ENCODE assay signal across 9 mouse cellular contexts in the genomic region with DNA sequence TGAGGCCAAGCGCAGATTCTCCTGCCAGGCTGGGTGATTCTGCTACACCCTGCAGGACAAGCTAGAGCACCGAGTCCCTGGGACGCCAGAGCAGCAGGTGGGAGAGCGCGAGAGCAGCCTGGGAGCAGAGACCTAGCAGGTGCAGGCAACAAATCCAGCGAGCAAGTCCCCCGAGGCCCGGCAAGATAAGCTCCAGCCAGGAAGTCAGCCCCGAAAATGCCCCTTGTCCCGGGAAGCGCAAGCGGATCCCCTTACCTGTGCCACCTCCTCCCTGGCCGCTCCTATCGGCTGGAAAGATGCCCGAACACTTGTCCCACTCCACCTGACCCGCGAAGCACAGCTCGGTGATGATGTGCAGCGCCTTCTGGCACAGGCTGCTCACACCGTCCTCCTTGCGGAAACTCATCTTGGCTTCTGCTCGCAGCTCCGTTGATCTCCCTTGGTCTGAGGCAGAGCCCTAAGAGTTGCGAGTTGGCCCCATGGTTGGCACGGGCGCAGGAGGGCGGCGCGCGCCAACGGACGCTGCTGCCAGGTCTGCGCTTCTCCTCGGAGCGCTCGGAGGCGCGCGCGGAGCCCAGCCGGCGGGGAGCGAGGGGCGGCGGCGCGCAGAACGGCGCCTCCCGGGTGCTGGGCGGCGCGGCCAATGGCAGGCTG. TPM values are rescaled to one million over a fixed set of nuclear protein-coding genes. Genes with fewer than 3 reads are reported as not detected.
DNase-seq lines count a peak whose midpoint lies in the region; ATAC-seq and TF ChIP-seq lines count a peak whose summit lies in the region.
"Had no signal": no experiment of that assay in that cellular context is flagged by ENCODE, and none has a peak within 500 bp of the region (broad histone marks: within the 10 kb centered on the region; RNA-seq: fewer than 3 reads in every experiment).

Gene Syt10, minus strand, starts transcription at position 497 of the 654 bp plus-strand sequence.

- H3K36me3 ChIP-seq in forebrain, embryonic 15.5 days = no peaks in the 10 kb centered on the region
- no peaks in the 10 kb centered on the region for H3K36me3 ChIP-seq in hindbrain, embryonic 16.5 days (ENCODE audit: control insufficient read depth, insufficient read depth, low read length)

- WGBS in forebrain, embryonic 15.5 days = under 1% methylated on average over 53 of the region's 53 CpGs
- under 1% methylated on average over 40 of the region's 53 CpGs for WGBS in hindbrain, embryonic 16.5 days
- WGBS in olfactory bulb, adult 2 months = under 1% methylated on average over 53 of the region's 53 CpGs

- TF ChIP-seq POLR2A in olfactory bulb, adult 2 months (IDR thresholded peaks at IDR 0.05; ENCODE audit: insufficient read depth, low read depth, low read length) = no peak

- peak; percentile 93 for ATAC-seq in forebrain, embryonic 15.5 days (replicated peaks)
- peak; percentile 88 for ATAC-seq in hindbrain, embryonic 16.5 days

- DNase-seq in adrenal gland, postnatal 14 days = peak; percentile 20
- no peak for DNase-seq in adrenal gland, postnatal 25 days
- peak; percentile 6 for DNase-seq in c-Kit-positive CD71-negative TER-119-negative erythroid progenitor cells, embryonic 14.5 days (ENCODE audit: low read depth)
- peak; percentile 64 for DNase-seq in left cerebral cortex, postnatal 4 days
- DNase-seq in adrenal gland, postnatal 4 days (ENCODE audit: low spot score in 2 of 2) = no peak

- peak within 1 kb of the TSS; percentile 95 for H3K4me2 ChIP-seq in forebrain, embryonic 15.5 days (replicated peaks)
- H3K4me2 ChIP-seq in hindbrain, embryonic 16.5 days (ENCODE audit: low read length) = peak within 1 kb of the TSS; percentile 98

- H3K9me3 ChIP-seq in forebrain, embryonic 15.5 days = no peaks in the 10 kb centered on the region
- H3K9me3 ChIP-seq in hindbrain, embryonic 16.5 days (ENCODE audit: control insufficient read depth, low read length) = no peaks in the 10 kb centered on the region

- intact Hi-C loops in left cerebral cortex, postnatal 4 days (cut with DNase I) = no loop called here

- peaks cover 7% of the 10 kb centered on the region; the same call in 1 of the 2 replicates for H3K27me3 ChIP-seq in forebrain, embryonic 15.5 days
- peaks cover 9% of the 10 kb centered on the region for H3K27me3 ChIP-seq in hindbrain, embryonic 16.5 days (replicated peaks; ENCODE audit: control insufficient read depth, insufficient read depth, low read length)

- no peak within 1 kb of the TSS for H3K27ac ChIP-seq in forebrain, embryonic 15.5 days (replicated peaks)
- no peak within 1 kb of the TSS for H3K27ac ChIP-seq in hindbrain, embryonic 16.5 days (ENCODE audit: low read depth, low read length)
- H3K27ac ChIP-seq in olfactory bulb, adult 2 months (ENCODE audit: insufficient read depth, low read depth, low read length) = peak within 1 kb of the TSS; percentile 74

- TF ChIP-seq CTCF in olfactory bulb, adult 2 months (IDR thresholded peaks at IDR 0.05; ENCODE audit: insufficient read depth, low read depth, low read length) = no peak

- H3K4me1 ChIP-seq in forebrain, embryonic 15.5 days = peaks cover 13% of the 10 kb centered on the region; the same call in 1 of the 2 replicates
- H3K4me1 ChIP-seq in hindbrain, embryonic 16.5 days (ENCODE audit: control insufficient read depth, insufficient read depth, low read depth, low read length) = peaks cover 4% of the 10 kb centered on the region; the same call in 1 of the 2 replicates
- no peaks in the 10 kb centered on the region for H3K4me1 ChIP-seq in olfactory bulb, adult 2 months (ENCODE audit: control insufficient read depth, insufficient read depth, low read length)

- H3K4me3 ChIP-seq in forebrain, embryonic 15.5 days = peak within 1 kb of the TSS; percentile 54
- H3K4me3 ChIP-seq in hindbrain, embryonic 16.5 days (ENCODE audit: low read length) = peak within 1 kb of the TSS; percentile 65
- peak within 1 kb of the TSS; percentile 71 for H3K4me3 ChIP-seq in olfactory bulb, adult 2 months (ENCODE audit: insufficient read depth, low read depth, low read length)

- H3K9ac ChIP-seq in forebrain, embryonic 15.5 days (replicated peaks) = peak within 1 kb of the TSS; percentile 45
- H3K9ac ChIP-seq in hindbrain, embryonic 16.5 days (ENCODE audit: low read depth, low read length) = peak within 1 kb of the TSS; percentile 60

RNA-seq across cellular contexts. Expression of gene Syt10, which starts in this region (rescaled TPM):
- total RNA-seq in adrenal gland, postnatal 14 days (2021) = 0.19 TPM in 1 of 2 replicates, not detected in the other
- 0.21 TPM in 1 of 2 replicates, not detected in the other for total RNA-seq in adrenal gland, postnatal 25 days (2021)
- 0.65 and 0.70 TPM in 2 replicates for polyA plus RNA-seq in forebrain, embryonic 15.5 days (2015; fragmentation: Nextera tagmentation; extraction: Ambion mirVana)
- 2.2 and 2.4 TPM in 2 replicates for polyA plus RNA-seq in hindbrain, embryonic 16.5 days (2015; fragmentation: Nextera tagmentation; extraction: Ambion mirVana)
- 1 to 10 TPM; 7.6 to 8.7 TPM for total RNA-seq in left cerebral cortex, postnatal 4 days (2021)
- polyA plus RNA-seq in olfactory bulb, adult 2 months (2012; ENCODE audit: insufficient read depth, insufficient read length, low replicate concordance, missing spikeins) = not detected in 2 replicates
- under 1 TPM; 0.17 TPM for total RNA-seq in adrenal gland, postnatal 4 days (2021)
- total RNA-seq: hematopoietic stem cell, adult 5-6 weeks had no signal

Comparison
In these comparisons a context has a peak if more than half of its experiments do, and no peak if none do; other contexts are left out.
1. Peak in DNase-seq in adrenal gland, postnatal 14 days; RNA of the gene not detected or under 1 TPM.
2. Peak in ATAC-seq, H3K4me3 ChIP-seq, H3K9ac ChIP-seq and H3K4me2 ChIP-seq in forebrain, embryonic 15.5 days; RNA of the gene not detected or under 1 TPM.
3. DNase-seq: peak in c-Kit-positive CD71-negative TER-119-negative erythroid progenitor cells, embryonic 14.5 days (single experiment) and left cerebral cortex, postnatal 4 days (single experiment); none in adrenal gland, postnatal 25 days (single experiment) and adrenal gland, postnatal 4 days (0 of 2).
4. Peak in every context shown above with its lines, with median percentiles within 50 percentile points of each other: H3K4me3 ChIP-seq.